Mouse (Mus musculus): ENCODE data around the gene Tat. TPM values are rescaled to one million over a fixed set of nuclear protein-coding genes. Genes with fewer than 3 reads are reported as not detected.
A peak's percentile ranks its signal among the peaks of the same experiment; 100 is the strongest.

Tat gene
- polyA plus RNA-seq, 1 experiment from 2014 or later = 0.27 TPM

DNA sequence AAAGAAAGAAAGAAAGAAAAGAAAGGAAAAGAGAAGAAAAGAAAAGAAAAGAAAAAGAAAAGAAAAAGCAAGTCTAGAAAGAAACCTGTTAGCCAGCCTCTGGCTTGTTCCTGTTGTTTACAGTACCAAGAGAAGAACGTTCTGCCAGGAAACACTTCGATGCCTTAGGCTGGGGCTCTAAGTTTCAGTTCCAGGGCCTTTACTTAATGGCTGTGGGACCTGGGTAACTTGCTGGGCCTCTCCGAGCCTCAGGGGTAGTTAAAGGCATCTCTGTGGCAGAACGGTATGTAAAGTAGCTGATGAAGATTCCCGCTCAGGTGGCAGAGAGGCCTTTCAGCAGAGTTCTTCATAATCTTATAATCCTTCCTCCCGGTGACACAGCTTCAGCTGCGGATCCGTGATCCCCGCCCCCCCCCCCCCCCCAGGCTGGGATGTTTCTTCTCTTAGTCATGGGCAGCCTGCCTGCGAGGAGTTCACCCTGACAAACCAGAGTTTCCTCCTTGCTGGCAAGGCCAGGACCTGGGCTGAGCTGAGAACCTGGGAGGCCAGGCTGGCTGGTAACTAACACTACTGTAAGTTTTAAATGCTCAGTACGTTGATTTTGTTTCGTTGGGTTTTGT is 32.1 kb upstream of the Tat start:
- ATAC-seq (ENCODE audit: insufficient number of reproducible peaks, low FRiP score, low TSS enrichment, low read depth) = no peak
- Histone ChIP-seq H3K9me3 (replicated peaks) (no peaks in the 10 kb centered on the region), H3K27ac (replicated peaks) (peak overlapping the region; percentile 70), H3K4me3 (replicated peaks) (no peak overlapping the region), H3K9ac (no peak overlapping the region), H3K27me3 (peaks cover 23% of the 10 kb centered on the region), H3K4me1 (peaks cover 24% of the 10 kb centered on the region), H3K36me3 (no peaks in the 10 kb centered on the region), H3K4me2 (replicated peaks) (peak overlapping the region; percentile 10; the same call in 1 of the 2 replicates)
- WGBS = 23% methylated on average over 11 of the region's 12 CpGs

DNA sequence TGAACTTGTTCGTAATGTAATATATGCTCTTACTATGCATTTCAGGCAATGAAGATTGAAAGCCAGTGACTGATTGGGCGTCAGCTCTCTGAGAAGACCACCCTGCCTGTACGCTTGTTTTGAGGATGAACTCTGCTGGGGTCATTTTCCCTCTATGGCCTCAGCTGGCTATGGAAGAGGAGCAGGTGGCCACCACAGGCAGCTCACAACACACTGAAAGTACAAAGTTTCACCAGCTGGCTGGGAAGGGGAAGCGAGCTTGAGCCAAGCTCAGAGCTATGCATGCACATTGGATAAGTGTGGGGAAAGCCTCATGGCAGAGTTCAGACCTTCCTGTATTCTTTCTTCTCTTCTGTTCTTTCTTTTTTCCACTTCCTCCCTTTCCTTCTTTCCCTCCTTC is 31.1 kb upstream of the Tat start:
- Histone ChIP-seq H3K36me3 (no peaks in the 10 kb centered on the region), H3K4me1 (peaks cover 24% of the 10 kb centered on the region), H3K27ac (replicated peaks) (no peak overlapping the region), H3K9me3 (replicated peaks) (no peaks in the 10 kb centered on the region), H3K4me2 (replicated peaks) (no peak overlapping the region), H3K27me3 (peaks cover 29% of the 10 kb centered on the region), H3K9ac (no peak overlapping the region), H3K4me3 (replicated peaks) (no peak overlapping the region)
- ATAC-seq (ENCODE audit: insufficient number of reproducible peaks, low FRiP score, low TSS enrichment, low read depth) = no peak
- WGBS = 87% methylated on average over 4 of the region's 4 CpGs

- Histone ChIP-seq H3K27ac (replicated peaks) (no peak within 1 kb of the TSS), H3K4me1 (peaks cover 18% of the 10 kb centered on the region), H3K9me3 (replicated peaks) (no peaks in the 10 kb centered on the region), H3K27me3 (peaks cover 29% of the 10 kb centered on the region), H3K4me2 (replicated peaks) (peak within 1 kb of the TSS; percentile 75), H3K9ac (peak within 1 kb of the TSS; percentile 12; the same call in 1 of the 2 replicates), H3K36me3 (no peaks in the 10 kb centered on the region), H3K4me3 (replicated peaks) (peak within 1 kb of the TSS; percentile 46)
- no peak for ATAC-seq (ENCODE audit: insufficient number of reproducible peaks, low FRiP score, low TSS enrichment, low read depth)
- 2% methylated on average over 64 of the region's 64 CpGs for WGBS
These were observed 28.4 kb upstream of the Tat start, which contains the start of gene Marveld3 for GRCm38 (mm10) chr8:109961693-109962367. Gene Marveld3 (minus strand): TSS chr8:109962203.

- Histone ChIP-seq H3K4me3 (replicated peaks) (no peak overlapping the region), H3K36me3 (no peaks in the 10 kb centered on the region)
- 66% methylated on average over 9 of the region's 9 CpGs for WGBS
These were observed 27.3 kb upstream of the Tat start for GRCm38 (mm10) chr8:109962896-109963295.

DNA sequence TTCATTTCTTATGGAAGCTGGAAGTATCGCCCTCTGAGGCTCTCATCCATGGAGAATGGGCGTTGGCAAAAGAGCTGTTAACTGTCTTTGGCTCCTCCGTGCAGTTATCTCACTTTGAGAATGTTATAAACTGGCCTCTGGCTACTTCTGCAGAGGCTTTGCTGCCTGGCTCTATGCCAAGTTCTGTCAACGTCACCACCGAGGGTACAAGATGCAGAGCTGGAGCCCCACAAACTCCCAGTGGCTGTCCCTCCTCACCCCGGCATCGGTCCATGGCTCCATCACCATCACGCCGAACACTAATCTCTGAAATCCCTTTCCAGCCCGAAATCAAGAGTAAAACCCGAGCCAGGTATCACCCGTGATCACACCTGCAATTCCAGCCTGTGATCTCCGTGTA is 26.8 kb upstream of the Tat start:
- 67% methylated on average over 13 of the region's 13 CpGs for WGBS
- Histone ChIP-seq H3K4me1 (peaks cover 9% of the 10 kb centered on the region), H3K27ac (replicated peaks) (no peak overlapping the region), H3K36me3 (no peaks in the 10 kb centered on the region), H3K27me3 (peaks cover 33% of the 10 kb centered on the region), H3K4me2 (replicated peaks) (no peak overlapping the region), H3K9ac (no peak overlapping the region), H3K4me3 (replicated peaks) (no peak overlapping the region), H3K9me3 (replicated peaks) (no peaks in the 10 kb centered on the region)
- no peak for ATAC-seq (ENCODE audit: insufficient number of reproducible peaks, low FRiP score, low TSS enrichment, low read depth)

More at GRCm38 (mm10) chr8:109962896-109963295, 27.3 kb upstream of the Tat start:
- Histone ChIP-seq H3K27me3 (peaks cover 29% of the 10 kb centered on the region), H3K9ac (no peak overlapping the region), H3K9me3 (replicated peaks) (no peaks in the 10 kb centered on the region), H3K4me1 (peaks cover 9% of the 10 kb centered on the region), H3K4me2 (replicated peaks) (no peak overlapping the region), H3K27ac (replicated peaks) (no peak overlapping the region)
- ATAC-seq (ENCODE audit: insufficient number of reproducible peaks, low FRiP score, low TSS enrichment, low read depth) = no peak

- Histone ChIP-seq H3K27me3 (peaks cover 39% of the 10 kb centered on the region), H3K4me1 (peaks cover 9% of the 10 kb centered on the region)
- no peak for ATAC-seq (ENCODE audit: insufficient number of reproducible peaks, low FRiP score, low TSS enrichment, low read depth)
These were observed 26.1 kb upstream of the Tat start for GRCm38 (mm10) chr8:109964106-109964505.

GRCm38 (mm10) chr8:109968837-109969236 is 21.4 kb upstream of the Tat start:
- no peak overlapping the region for H3K4me2 ChIP-seq (replicated peaks)
- no peak for ATAC-seq (ENCODE audit: insufficient number of reproducible peaks, low FRiP score, low TSS enrichment, low read depth)
- H3K27me3 ChIP-seq = peaks cover 19% of the 10 kb centered on the region
- no peak overlapping the region for H3K9ac ChIP-seq
- H3K9me3 ChIP-seq (replicated peaks) = no peaks in the 10 kb centered on the region
- H3K4me1 ChIP-seq = no peaks in the 10 kb centered on the region
- H3K36me3 ChIP-seq = no peaks in the 10 kb centered on the region
- H3K4me3 ChIP-seq (replicated peaks) = no peak overlapping the region
- WGBS = 59% methylated on average over 10 of the region's 10 CpGs
- no peak overlapping the region for H3K27ac ChIP-seq (replicated peaks)

More at GRCm38 (mm10) chr8:109964106-109964505, 26.1 kb upstream of the Tat start:
- H3K4me2 ChIP-seq (replicated peaks) = no peak overlapping the region
- WGBS = 57% methylated on average over 4 of the region's 4 CpGs
- H3K9ac ChIP-seq = no peak overlapping the region
- H3K9me3 ChIP-seq (replicated peaks) = no peaks in the 10 kb centered on the region
- no peaks in the 10 kb centered on the region for H3K36me3 ChIP-seq
- H3K27ac ChIP-seq (replicated peaks) = no peak overlapping the region
- no peak overlapping the region for H3K4me3 ChIP-seq (replicated peaks)

DNA sequence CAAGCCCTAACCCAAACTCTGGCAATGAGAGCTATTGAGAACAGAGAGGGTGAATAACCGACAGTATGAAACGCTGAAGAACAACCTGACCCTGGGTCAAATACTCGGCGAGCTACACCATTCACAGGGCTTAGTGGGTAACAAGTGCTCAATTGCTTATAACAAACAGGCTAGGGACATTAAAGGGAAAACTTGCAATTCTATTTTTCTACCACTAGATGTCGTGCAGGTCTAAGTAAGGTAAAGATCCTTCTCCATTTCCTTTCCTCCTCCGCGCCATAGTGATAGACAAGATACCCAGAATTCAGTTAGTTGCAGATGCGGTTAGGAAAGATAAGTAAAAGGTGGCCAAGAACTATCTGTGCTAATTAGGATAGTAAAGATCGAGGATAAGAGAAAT is 19.9 kb upstream of the Tat start:
- H3K4me3 ChIP-seq (replicated peaks) = no peak overlapping the region
- H3K27ac ChIP-seq (replicated peaks) = no peak overlapping the region
- H3K4me2 ChIP-seq (replicated peaks) = no peak overlapping the region
- no peaks in the 10 kb centered on the region for H3K9me3 ChIP-seq (replicated peaks)
- H3K9ac ChIP-seq = no peak overlapping the region
- H3K27me3 ChIP-seq = peaks cover 19% of the 10 kb centered on the region
- H3K4me1 ChIP-seq = no peaks in the 10 kb centered on the region
- 9% methylated on average over 9 of the region's 9 CpGs for WGBS
- no peaks in the 10 kb centered on the region for H3K36me3 ChIP-seq
- no peak for ATAC-seq (ENCODE audit: insufficient number of reproducible peaks, low FRiP score, low TSS enrichment, low read depth)

- ATAC-seq (ENCODE audit: insufficient number of reproducible peaks, low FRiP score, low TSS enrichment, low read depth) = no peak
- Histone ChIP-seq H3K9me3 (replicated peaks) (no peaks in the 10 kb centered on the region), H3K4me2 (replicated peaks) (no peak overlapping the region), H3K27me3 (peaks cover 19% of the 10 kb centered on the region), H3K9ac (no peak overlapping the region), H3K36me3 (no peaks in the 10 kb centered on the region), H3K27ac (replicated peaks) (no peak overlapping the region), H3K4me3 (replicated peaks) (no peak overlapping the region), H3K4me1 (no peaks in the 10 kb centered on the region)
- WGBS = 78% methylated on average over 4 of the region's 4 CpGs
These were observed 17.3 kb upstream of the Tat start for GRCm38 (mm10) chr8:109972901-109973300.

DNA sequence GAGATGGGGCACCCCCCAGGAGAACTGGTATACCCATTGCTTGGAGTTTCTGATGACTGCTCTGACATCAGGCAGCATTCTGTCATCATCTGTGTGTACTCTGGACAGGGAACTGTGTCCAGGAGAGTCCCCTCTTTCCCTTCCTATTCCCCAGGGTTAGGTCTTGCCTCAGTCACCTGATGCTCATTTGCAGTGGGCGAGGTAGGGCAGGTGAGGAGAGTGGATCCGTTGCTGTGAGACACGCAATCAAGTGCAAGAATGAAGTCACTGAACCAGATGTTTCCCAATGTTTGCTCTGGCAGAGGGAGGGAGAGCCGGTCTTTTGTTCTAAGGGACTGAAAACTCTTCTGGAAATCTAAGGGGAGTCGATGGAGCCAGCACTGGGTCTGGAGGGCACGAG is 10.9 kb upstream of the Tat start:
- no peaks in the 10 kb centered on the region for H3K27me3 ChIP-seq
- no peak overlapping the region for H3K9ac ChIP-seq
- no peak overlapping the region for H3K4me2 ChIP-seq (replicated peaks)
- no peaks in the 10 kb centered on the region for H3K4me1 ChIP-seq
- no peak overlapping the region for H3K4me3 ChIP-seq (replicated peaks)
- H3K9me3 ChIP-seq (replicated peaks) = no peaks in the 10 kb centered on the region
- H3K36me3 ChIP-seq = no peaks in the 10 kb centered on the region
- ATAC-seq (ENCODE audit: insufficient number of reproducible peaks, low FRiP score, low TSS enrichment, low read depth) = no peak
- 76% methylated on average over 6 of the region's 6 CpGs for WGBS
- no peak overlapping the region for H3K27ac ChIP-seq (replicated peaks)

GRCm38 (mm10) chr8:109982386-109983105 is 7.7 kb upstream of the Tat start:
- WGBS = 73% methylated on average over 15 of the region's 15 CpGs
- no peak overlapping the region for H3K4me3 ChIP-seq (replicated peaks)
- no peak overlapping the region for H3K27ac ChIP-seq (replicated peaks)
- H3K4me2 ChIP-seq (replicated peaks) = no peak overlapping the region
- no peaks in the 10 kb centered on the region for H3K27me3 ChIP-seq
- H3K9me3 ChIP-seq (replicated peaks) = no peaks in the 10 kb centered on the region
- no peaks in the 10 kb centered on the region for H3K4me1 ChIP-seq
- no peak for ATAC-seq (ENCODE audit: insufficient number of reproducible peaks, low FRiP score, low TSS enrichment, low read depth)
- no peaks in the 10 kb centered on the region for H3K36me3 ChIP-seq
- no peak overlapping the region for H3K9ac ChIP-seq

Measured in embryonic facial prominence, embryonic 15.5 days (tissue).